Mouse (Mus musculus): ENCODE results near the gene Pon1. TPM values are rescaled to one million over a fixed set of nuclear protein-coding genes. Genes with fewer than 3 reads are reported as not detected.
"Not testable (repeated sequence)": the region's sequence is repeated elsewhere in the genome, so short reads cannot be mapped to it uniquely, and the experiment has no call there.

The Pon1 gene
- polyA plus RNA-seq (2015; fragmentation: Nextera tagmentation; extraction: Ambion mirVana), result 1.3 and 1.6 TPM in 2 replicates

- WGBS, result 40% methylated on average over 5 of the region's 5 CpGs
- H3K27me3 ChIP-seq, result no peaks in the 10 kb centered on the region
- H3K4me3 ChIP-seq, result no peak within 1 kb of the TSS
- 0 out of 2 replicates have a peak, but pooled peaks have one; percentile 10 for ATAC-seq (ENCODE audit: insufficient number of reproducible peaks, insufficient read depth, low FRiP score, low TSS enrichment, low read depth)
- H3K36me3 ChIP-seq, result no peaks in the 10 kb centered on the region
- no peak within 1 kb of the TSS for H3K4me2 ChIP-seq
- no peak within 1 kb of the TSS for H3K9ac ChIP-seq
- H3K9me3 ChIP-seq, result no peaks in the 10 kb centered on the region
- H3K4me1 ChIP-seq, result 0 out of 2 replicates have a peak, but pooled peaks cover 5% of the 10 kb centered on the region
- no peak within 1 kb of the TSS for H3K27ac ChIP-seq
Measured at GRCm38 (mm10) chr6:5193693-5194092, at the start of gene Pon1. Gene Pon1 (minus strand): TSS chr6:5193946.

- Histone ChIP-seq H3K4me1 (no peaks in the 10 kb centered on the region), H3K4me3 (no peak overlapping the region), H3K9me3 (no peaks in the 10 kb centered on the region), H3K4me2 (no peak overlapping the region), H3K9ac (no peak overlapping the region), H3K36me3 (no peaks in the 10 kb centered on the region), H3K27ac (no peak overlapping the region), H3K27me3 (no peaks in the 10 kb centered on the region)
- no peak for ATAC-seq (ENCODE audit: insufficient number of reproducible peaks, insufficient read depth, low FRiP score, low TSS enrichment, low read depth)
- WGBS, result 91% methylated on average over 3 of the region's 3 CpGs
Measured at GRCm38 (mm10) chr6:5238799-5239198, 45.1 kb upstream of the Pon1 start.

- WGBS, result 78% methylated on average over 4 of the region's 4 CpGs
- Histone ChIP-seq H3K9me3 (no peaks in the 10 kb centered on the region), H3K4me1 (no peaks in the 10 kb centered on the region), H3K27me3 (no peaks in the 10 kb centered on the region), H3K27ac (no peak overlapping the region), H3K36me3 (no peaks in the 10 kb centered on the region), H3K4me2 (no peak overlapping the region), H3K9ac (no peak overlapping the region), H3K4me3 (no peak overlapping the region)
- ATAC-seq (ENCODE audit: insufficient number of reproducible peaks, insufficient read depth, low FRiP score, low TSS enrichment, low read depth), result no peak
Measured at GRCm38 (mm10) chr6:5237510-5237909, 43.8 kb upstream of the Pon1 start.

GRCm38 (mm10) chr6:5236843-5237371 lies 43.2 kb upstream of the Pon1 start:
- Histone ChIP-seq H3K4me2 (no peak overlapping the region), H3K4me1 (no peaks in the 10 kb centered on the region), H3K27me3 (no peaks in the 10 kb centered on the region), H3K36me3 (no peaks in the 10 kb centered on the region), H3K9ac (no peak overlapping the region), H3K9me3 (no peaks in the 10 kb centered on the region), H3K4me3 (no peak overlapping the region), H3K27ac (no peak overlapping the region)
- WGBS, result 88% methylated on average over 8 of the region's 8 CpGs
- ATAC-seq (ENCODE audit: insufficient number of reproducible peaks, insufficient read depth, low FRiP score, low TSS enrichment, low read depth), result no peak

- no peak overlapping the region for H3K4me3 ChIP-seq
Measured at GRCm38 (mm10) chr6:5234563-5234962, 40.8 kb upstream of the Pon1 start.

GRCm38 (mm10) chr6:5233812-5234211 lies 40.1 kb upstream of the Pon1 start:
- no peaks in the 10 kb centered on the region for H3K4me1 ChIP-seq
- ATAC-seq (ENCODE audit: insufficient number of reproducible peaks, insufficient read depth, low FRiP score, low TSS enrichment, low read depth), result no peak
- no peaks in the 10 kb centered on the region for H3K36me3 ChIP-seq
- 86% methylated on average over 1 of the region's 1 CpGs for WGBS
- H3K9me3 ChIP-seq, result no peaks in the 10 kb centered on the region
- no peak overlapping the region for H3K4me2 ChIP-seq
- no peak overlapping the region for H3K27ac ChIP-seq
- no peak overlapping the region for H3K9ac ChIP-seq
- no peak overlapping the region for H3K4me3 ChIP-seq
- no peaks in the 10 kb centered on the region for H3K27me3 ChIP-seq

More at GRCm38 (mm10) chr6:5234563-5234962, 40.8 kb upstream of the Pon1 start:
- ATAC-seq (ENCODE audit: insufficient number of reproducible peaks, insufficient read depth, low FRiP score, low TSS enrichment, low read depth), result no peak
- Histone ChIP-seq H3K27me3 (no peaks in the 10 kb centered on the region), H3K9ac (no peak overlapping the region), H3K4me1 (no peaks in the 10 kb centered on the region), H3K27ac (no peak overlapping the region), H3K9me3 (no peaks in the 10 kb centered on the region), H3K36me3 (no peaks in the 10 kb centered on the region), H3K4me2 (no peak overlapping the region)
- 69% methylated on average over 3 of the region's 3 CpGs for WGBS

GRCm38 (mm10) chr6:5232022-5232421 lies 38.3 kb upstream of the Pon1 start:
- Histone ChIP-seq H3K9me3 (no peaks in the 10 kb centered on the region), H3K36me3 (no peaks in the 10 kb centered on the region), H3K4me1 (no peaks in the 10 kb centered on the region), H3K27me3 (no peaks in the 10 kb centered on the region), H3K4me3 (no peak overlapping the region), H3K4me2 (no peak overlapping the region), H3K27ac (no peak overlapping the region), H3K9ac (no peak overlapping the region)
- no peak for ATAC-seq (ENCODE audit: insufficient number of reproducible peaks, insufficient read depth, low FRiP score, low TSS enrichment, low read depth)
- 89% methylated on average over 4 of the region's 4 CpGs for WGBS

- H3K4me2 ChIP-seq, result no peak overlapping the region
- no peaks in the 10 kb centered on the region for H3K27me3 ChIP-seq
- H3K4me3 ChIP-seq, result no peak overlapping the region
- 91% methylated on average over 5 of the region's 5 CpGs for WGBS
- H3K9me3 ChIP-seq, result no peaks in the 10 kb centered on the region
- H3K4me1 ChIP-seq, result no peaks in the 10 kb centered on the region
- ATAC-seq (ENCODE audit: insufficient number of reproducible peaks, insufficient read depth, low FRiP score, low TSS enrichment, low read depth), result no peak
- no peak overlapping the region for H3K27ac ChIP-seq
- H3K9ac ChIP-seq, result no peak overlapping the region
- no peaks in the 10 kb centered on the region for H3K36me3 ChIP-seq
Measured at GRCm38 (mm10) chr6:5230261-5230660, 36.5 kb upstream of the Pon1 start.

GRCm38 (mm10) chr6:5223551-5223950 lies 29.8 kb upstream of the Pon1 start:
- not testable (repeated sequence) for H3K27ac ChIP-seq
- 87% methylated on average over 2 of the region's 2 CpGs for WGBS

GRCm38 (mm10) chr6:5222080-5222479 lies 28.3 kb upstream of the Pon1 start:
- Histone ChIP-seq H3K4me2 (no peak overlapping the region), H3K9ac (no peak overlapping the region), H3K36me3 (no peaks in the 10 kb centered on the region), H3K9me3 (no peaks in the 10 kb centered on the region), H3K27me3 (no peaks in the 10 kb centered on the region), H3K4me1 (0 out of 2 replicates have a peak, but pooled peaks cover 3% of the 10 kb centered on the region), H3K27ac (no peak overlapping the region), H3K4me3 (no peak overlapping the region)
- no peak for ATAC-seq (ENCODE audit: insufficient number of reproducible peaks, insufficient read depth, low FRiP score, low TSS enrichment, low read depth)
- WGBS, result 50% methylated on average over 3 of the region's 3 CpGs

More at GRCm38 (mm10) chr6:5223551-5223950, 29.8 kb upstream of the Pon1 start:
- H3K9ac ChIP-seq; H3K4me3 ChIP-seq; H3K9me3 ChIP-seq; H3K4me1 ChIP-seq; H3K27me3 ChIP-seq; H3K36me3 ChIP-seq; ATAC-seq (ENCODE audit: insufficient number of reproducible peaks, insufficient read depth, low FRiP score, low TSS enrichment, low read depth); H3K4me2 ChIP-seq: not testable (repeated sequence)

GRCm38 (mm10) chr6:5218190-5218589 lies 24.4 kb upstream of the Pon1 start:
- H3K36me3 ChIP-seq, result no peaks in the 10 kb centered on the region
- no peaks in the 10 kb centered on the region for H3K27me3 ChIP-seq
- ATAC-seq (ENCODE audit: insufficient number of reproducible peaks, insufficient read depth, low FRiP score, low TSS enrichment, low read depth), result no peak
- H3K27ac ChIP-seq, result no peak overlapping the region
- no peak overlapping the region for H3K9ac ChIP-seq
- no peaks in the 10 kb centered on the region for H3K9me3 ChIP-seq
- 0 out of 2 replicates have a peak, but pooled peaks cover 3% of the 10 kb centered on the region for H3K4me1 ChIP-seq
- WGBS, result 92% methylated on average over 4 of the region's 4 CpGs
- H3K4me3 ChIP-seq, result no peak overlapping the region
- no peak overlapping the region for H3K4me2 ChIP-seq

- Histone ChIP-seq H3K4me3 (no peak overlapping the region), H3K4me2 (no peak overlapping the region), H3K9ac (no peak overlapping the region), H3K27ac (no peak overlapping the region), H3K9me3 (no peaks in the 10 kb centered on the region), H3K27me3 (no peaks in the 10 kb centered on the region), H3K36me3 (no peaks in the 10 kb centered on the region), H3K4me1 (no peaks in the 10 kb centered on the region)
- WGBS, result 87% methylated on average over 2 of the region's 2 CpGs
- no peak for ATAC-seq (ENCODE audit: insufficient number of reproducible peaks, insufficient read depth, low FRiP score, low TSS enrichment, low read depth)
Measured at GRCm38 (mm10) chr6:5207817-5208216, 14.1 kb upstream of the Pon1 start.
